Mouse (Mus musculus) heart, postnatal 0 days (tissue): ENCODE measurements at regions not wholly inside any gene's neighbourhood (a gene's known extent, or its start where the extent isn't known, plus 50 kb on each side); places are given as distances from the start of the nearest gene placed in this dataset.

Experiments
- CTCF ChIP-seq: IDR thresholded peaks from 2 replicates; pipeline ENCODE4 v1.5.1; 2016; ENCODE audit warnings: antibody characterized with exemption, control low read depth, low read depth
- EP300 ChIP-seq: IDR thresholded peaks from 2 replicates; pipeline ENCODE4 v1.6.1; 2016; ENCODE audit warnings: antibody characterized with exemption, low read depth

GRCm38 (mm10) chr8:91948173-91948940 lies 146.5 kb upstream of the Irx3 start:
- no peak for TF ChIP-seq CTCF
- TF ChIP-seq EP300 = no peak
